In the genomic region with DNA sequence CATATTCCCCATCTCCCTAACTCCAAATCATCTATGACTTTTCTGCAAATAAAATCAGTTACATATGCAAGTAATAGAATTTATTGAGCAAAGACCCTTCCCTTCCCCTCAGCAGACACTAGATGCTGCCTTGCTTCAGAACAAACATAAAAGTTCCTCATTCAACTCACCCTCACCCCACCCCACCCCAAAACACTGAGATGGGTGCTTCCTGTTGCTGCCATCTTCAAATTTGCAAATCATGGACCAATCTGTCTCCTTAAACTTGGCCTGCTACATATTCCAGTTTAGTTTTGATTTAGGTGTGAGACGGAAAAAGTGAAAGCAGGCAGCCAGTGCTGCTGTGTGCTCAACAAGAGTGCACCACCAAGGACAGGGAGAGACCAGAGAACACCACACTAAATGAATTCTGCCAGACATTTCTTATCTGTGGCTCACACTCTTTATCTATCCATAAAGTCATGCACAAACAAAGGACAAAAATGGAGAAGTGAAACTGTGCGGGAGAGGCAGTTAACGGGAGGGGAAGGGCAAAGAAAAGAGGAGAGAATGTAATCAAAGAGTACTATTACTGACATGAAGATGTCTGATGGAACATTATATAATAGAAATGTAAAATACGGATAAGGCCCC, we compare ENCODE assay signal across 13 mouse cellular contexts. TPM values are rescaled to one million over a fixed set of nuclear protein-coding genes. Genes with fewer than 3 reads are reported as not detected.
A peak's percentile ranks its signal among the peaks of the same experiment; 100 is the strongest.
DNase-seq lines count a peak whose midpoint lies in the region; ATAC-seq and TF ChIP-seq lines count a peak whose summit lies in the region.
"Had no signal": no experiment of that assay in that cellular context is flagged by ENCODE, and none has a peak within 500 bp of the region (broad histone marks: within the 10 kb centered on the region; RNA-seq: fewer than 3 reads in every experiment).

No protein-coding gene starts in this region.

- H3K4me3 ChIP-seq in heart, postnatal 0 days (ENCODE audit: low read depth, low read length) = peak overlapping the region; percentile 23; the same call in 1 of the 2 replicates
- H3K4me3 ChIP-seq in G1E (ENCODE audit: low read depth, low read length) = peak overlapping the region; percentile 59
- peak overlapping the region; percentile 25 for H3K4me3 ChIP-seq in liver, embryonic 16.5 days (ENCODE audit: low read depth, low read length)
- H3K4me3 ChIP-seq in hindbrain, embryonic 14.5 days (replicated peaks; ENCODE audit: low read length) = no peak overlapping the region
- no peak overlapping the region for H3K4me3 ChIP-seq in kidney, embryonic 16.5 days (ENCODE audit: low read length)
- H3K4me3 ChIP-seq: forebrain, embryonic 12.5 days; hindbrain, embryonic 12.5 days had no signal

- H3K9ac ChIP-seq in heart, postnatal 0 days (replicated peaks; ENCODE audit: low read depth, low read length) = 0 out of 2 replicates have a peak overlapping the region, but pooled peaks have one; percentile 46
- peak overlapping the region; percentile 51 for H3K9ac ChIP-seq in liver, embryonic 16.5 days (ENCODE audit: low read depth, low read length)
- H3K9ac ChIP-seq in hindbrain, embryonic 14.5 days = no peak overlapping the region
- no peak overlapping the region for H3K9ac ChIP-seq in kidney, embryonic 16.5 days (replicated peaks; ENCODE audit: low read length)
- H3K9ac ChIP-seq: forebrain, embryonic 12.5 days; hindbrain, embryonic 12.5 days had no signal

- no peak for TF ChIP-seq CTCF in heart, postnatal 0 days (IDR thresholded peaks at IDR 0.05; ENCODE audit: low read depth)
- TF ChIP-seq CTCF in G1E (IDR thresholded peaks at IDR 0.05; ENCODE audit: low read depth, low read length) = no peak

- ATAC-seq in heart, postnatal 0 days (ENCODE audit: insufficient read depth, low read depth) = no peak
- ATAC-seq in G1E (ENCODE audit: extremely low read depth, insufficient number of reproducible peaks, low FRiP score, poor library complexity, severe bottlenecking) = peak; percentile 91
- peak; percentile 30; the same call in 1 of the 2 replicates for ATAC-seq in erythroblast, adult 5-6 weeks (replicated peaks; ENCODE audit: low FRiP score, poor library complexity, severe bottlenecking)
- ATAC-seq in liver, embryonic 16.5 days (ENCODE audit: low read depth) = peak; percentile 74
- ATAC-seq in hindbrain, embryonic 14.5 days (ENCODE audit: low FRiP score) = no peak
- no peak for ATAC-seq in kidney, embryonic 16.5 days (ENCODE audit: low FRiP score, low TSS enrichment)
- ATAC-seq: activated CD4-positive, CD25-positive, alpha-beta regulatory T cell, adult 4 months had no signal

- 0 out of 2 replicates have a peak overlapping the region, but pooled peaks have one; percentile 25 for H3K27ac ChIP-seq in heart, postnatal 0 days (ENCODE audit: low read depth)
- H3K27ac ChIP-seq in liver, embryonic 16.5 days (ENCODE audit: low read length) = peak overlapping the region; percentile 69
- H3K27ac ChIP-seq in hindbrain, embryonic 14.5 days = no peak overlapping the region
- no peak overlapping the region for H3K27ac ChIP-seq in kidney, embryonic 16.5 days (ENCODE audit: low read length)
- H3K27ac ChIP-seq: forebrain, embryonic 12.5 days; hindbrain, embryonic 12.5 days had no signal

- intact Hi-C loops in heart, postnatal 14 days (cut with DNase I) = no loop called here

- H3K36me3 ChIP-seq in heart, postnatal 0 days (replicated peaks; ENCODE audit: control insufficient read depth, insufficient read depth, low read length) = 0 out of 2 replicates have a peak, but pooled peaks cover 3% of the 10 kb centered on the region
- H3K36me3 ChIP-seq in G1E (replicated peaks) = peaks cover 37% of the 10 kb centered on the region
- H3K36me3 ChIP-seq in liver, embryonic 16.5 days (ENCODE audit: control insufficient read depth, insufficient read depth) = peaks cover 10% of the 10 kb centered on the region
- H3K36me3 ChIP-seq in hindbrain, embryonic 14.5 days (replicated peaks; ENCODE audit: control insufficient read depth, insufficient read depth) = no peaks in the 10 kb centered on the region
- H3K36me3 ChIP-seq in kidney, embryonic 16.5 days (ENCODE audit: insufficient read depth, low read length) = no peaks in the 10 kb centered on the region
- H3K36me3 ChIP-seq: forebrain, embryonic 12.5 days; hindbrain, embryonic 12.5 days had no signal

- H3K4me1 ChIP-seq in heart, postnatal 0 days (ENCODE audit: control insufficient read depth, insufficient read depth) = peaks cover 7% of the 10 kb centered on the region; the same call in 1 of the 2 replicates
- H3K4me1 ChIP-seq in G1E (ENCODE audit: insufficient read depth, low read depth, low read length) = peaks cover 63% of the 10 kb centered on the region
- peaks cover 47% of the 10 kb centered on the region for H3K4me1 ChIP-seq in liver, embryonic 16.5 days (ENCODE audit: control insufficient read depth, low read depth, low read length)
- no peaks in the 10 kb centered on the region for H3K4me1 ChIP-seq in hindbrain, embryonic 14.5 days (replicated peaks; ENCODE audit: control insufficient read depth, insufficient read depth, low read length)
- no peaks in the 10 kb centered on the region for H3K4me1 ChIP-seq in kidney, embryonic 16.5 days (ENCODE audit: insufficient read depth, low read length)
- H3K4me1 ChIP-seq: forebrain, embryonic 12.5 days; hindbrain, embryonic 12.5 days had no signal

- DNase-seq in heart, postnatal 0 days (ENCODE audit: low spot score) = no peak
- no peak for DNase-seq in heart, postnatal 14 days
- DNase-seq in G1E (ENCODE audit: low spot score) = peak; percentile 19
- no peak for DNase-seq in layer of hippocampus, postnatal 36 days
- DNase-seq in hindbrain, embryonic 14.5 days (ENCODE audit: low spot score) = no peak
- DNase-seq: embryo, embryonic 11 days; kidney, postnatal 10 days had no signal

- no peaks in the 10 kb centered on the region; the same call in 1 of the 2 replicates for H3K9me3 ChIP-seq in heart, postnatal 0 days (replicated peaks; ENCODE audit: control insufficient read depth, low read length)
- peaks cover 5% of the 10 kb centered on the region; the same call in 1 of the 2 replicates for H3K9me3 ChIP-seq in G1E (replicated peaks)
- H3K9me3 ChIP-seq in liver, embryonic 16.5 days (replicated peaks; ENCODE audit: control insufficient read depth, low read length) = peaks cover 4% of the 10 kb centered on the region
- no peaks in the 10 kb centered on the region for H3K9me3 ChIP-seq in hindbrain, embryonic 14.5 days (ENCODE audit: control insufficient read depth, low read length)
- H3K9me3 ChIP-seq in kidney, embryonic 16.5 days (ENCODE audit: low read length) = no peaks in the 10 kb centered on the region
- H3K9me3 ChIP-seq: forebrain, embryonic 12.5 days; hindbrain, embryonic 12.5 days had no signal

- 19% methylated on average over 4 of the region's 4 CpGs for WGBS in heart, postnatal 0 days
- 2% methylated on average over 4 of the region's 4 CpGs for WGBS in liver, embryonic 16.5 days (ENCODE audit: insufficient replicate concordance)
- 76% methylated on average over 4 of the region's 4 CpGs for WGBS in hindbrain, embryonic 14.5 days
- 71% methylated on average over 4 of the region's 4 CpGs for WGBS in kidney, embryonic 16.5 days

- no peaks in the 10 kb centered on the region for H3K27me3 ChIP-seq in heart, postnatal 0 days (ENCODE audit: control insufficient read depth, insufficient read depth, low read length)
- H3K27me3 ChIP-seq in G1E (ENCODE audit: insufficient read depth, low read length) = no peaks in the 10 kb centered on the region
- H3K27me3 ChIP-seq in liver, embryonic 16.5 days (ENCODE audit: control insufficient read depth, insufficient read depth, low read depth, low read length) = no peaks in the 10 kb centered on the region
- no peaks in the 10 kb centered on the region for H3K27me3 ChIP-seq in hindbrain, embryonic 14.5 days (ENCODE audit: control insufficient read depth, insufficient read depth, low read length)
- H3K27me3 ChIP-seq in kidney, embryonic 16.5 days (ENCODE audit: insufficient read depth, low read length) = no peaks in the 10 kb centered on the region
- H3K27me3 ChIP-seq: forebrain, embryonic 12.5 days; hindbrain, embryonic 12.5 days had no signal

- peak overlapping the region; percentile 51 for H3K4me2 ChIP-seq in heart, postnatal 0 days (ENCODE audit: low read depth, low read length)
- H3K4me2 ChIP-seq in liver, embryonic 16.5 days (ENCODE audit: low read depth, low read length) = peak overlapping the region; percentile 48
- H3K4me2 ChIP-seq in hindbrain, embryonic 14.5 days (replicated peaks) = no peak overlapping the region
- H3K4me2 ChIP-seq in kidney, embryonic 16.5 days (replicated peaks; ENCODE audit: low read depth, low read length) = no peak overlapping the region
- H3K4me2 ChIP-seq: forebrain, embryonic 12.5 days; hindbrain, embryonic 12.5 days had no signal

- TF ChIP-seq EP300 in heart, postnatal 0 days (IDR thresholded peaks at IDR 0.05; ENCODE audit: low read depth) = no peak

RNA-seq across cellular contexts. Expression of gene Ncoa7, which starts 48.2 kb away (rescaled TPM):
- 1.3 and 9.2 TPM in 2 replicates for total RNA-seq in heart, postnatal 0 days (2014; rRNA removed; ENCODE audit: low replicate concordance)
- polyA plus RNA-seq in heart, postnatal 0 days (2015; fragmentation: Nextera tagmentation; extraction: Ambion mirVana) = 5.4 and 6.5 TPM in 2 replicates
- 1 to 10 TPM; 6.4 TPM for total RNA-seq in heart, postnatal 14 days (2021)
- 36.2 and 50.1 TPM in 2 replicates for total RNA-seq in G1E (2014; fragmentation: Nextera tagmentation)
- 15.4 and 16.6 TPM in 2 replicates for total RNA-seq in G1E (2017)
- polyA plus RNA-seq in G1E (2012) = 16.3 and 18.0 TPM in 2 replicates
- total RNA-seq in erythroblast, adult 5-6 weeks (2015; ENCODE audit: low replicate concordance) = 129 and 168 TPM in 2 replicates
- 257 and 280 TPM in 2 replicates for total RNA-seq in erythroblast, adult 5-6 weeks (2017; ENCODE audit: low replicate concordance)
- 12.4 and 12.9 TPM in 2 replicates for polyA plus RNA-seq in liver, embryonic 16.5 days (2015; fragmentation: Nextera tagmentation; extraction: Ambion mirVana)
- 100 to 1,000 TPM in 1 of 2 experiments, 10 to 100 TPM in 1; 99.7 to 105 TPM for total RNA-seq in layer of hippocampus, postnatal 36 days (2021)
- 23.9 and 26.6 TPM in 2 replicates for polyA plus RNA-seq in hindbrain, embryonic 14.5 days (2014; fragmentation: Nextera tagmentation; extraction: Ambion mirVana)
- 16.9 and 17.5 TPM in 2 replicates for polyA plus RNA-seq in kidney, embryonic 16.5 days (2015; fragmentation: Nextera tagmentation; extraction: Ambion mirVana)

Comparison
In these comparisons a context has a peak if more than half of its experiments do, and no peak if none do; other contexts are left out.
1. ATAC-seq: peak in G1E (single experiment), erythroblast, adult 5-6 weeks (single experiment) and liver, embryonic 16.5 days (single experiment); none in heart, postnatal 0 days (single experiment), hindbrain, embryonic 14.5 days (single experiment) and kidney, embryonic 16.5 days (single experiment).
2. H3K27ac ChIP-seq: peak in heart, postnatal 0 days (single experiment) and liver, embryonic 16.5 days (single experiment); none in hindbrain, embryonic 14.5 days (single experiment) and kidney, embryonic 16.5 days (single experiment).
3. H3K4me2 ChIP-seq: peak in heart, postnatal 0 days (single experiment) and liver, embryonic 16.5 days (single experiment); none in hindbrain, embryonic 14.5 days (single experiment) and kidney, embryonic 16.5 days (single experiment).
4. H3K4me3 ChIP-seq: peak in heart, postnatal 0 days (single experiment), G1E (single experiment) and liver, embryonic 16.5 days (single experiment); none in hindbrain, embryonic 14.5 days (single experiment) and kidney, embryonic 16.5 days (single experiment).
5. H3K9ac ChIP-seq: peak in heart, postnatal 0 days (single experiment) and liver, embryonic 16.5 days (single experiment); none in hindbrain, embryonic 14.5 days (single experiment) and kidney, embryonic 16.5 days (single experiment).